Mouse (Mus musculus) fat pad, adult 2 months (tissue): ENCODE results near the gene Lhfpl4.

Source experiments
- DNase-seq: peaks from one replicate; pipeline ENCODE4 v3.0.0-alpha.2; 2011; ENCODE audit warnings: low read depth, low spot score; ENCODE audit errors: extremely low read depth

Lhfpl4 gene

GRCm38 (mm10) chr6:113169852-113170251 is 25.3 kb downstream of the Lhfpl4 start:
- DNase-seq = no peak

DNA sequence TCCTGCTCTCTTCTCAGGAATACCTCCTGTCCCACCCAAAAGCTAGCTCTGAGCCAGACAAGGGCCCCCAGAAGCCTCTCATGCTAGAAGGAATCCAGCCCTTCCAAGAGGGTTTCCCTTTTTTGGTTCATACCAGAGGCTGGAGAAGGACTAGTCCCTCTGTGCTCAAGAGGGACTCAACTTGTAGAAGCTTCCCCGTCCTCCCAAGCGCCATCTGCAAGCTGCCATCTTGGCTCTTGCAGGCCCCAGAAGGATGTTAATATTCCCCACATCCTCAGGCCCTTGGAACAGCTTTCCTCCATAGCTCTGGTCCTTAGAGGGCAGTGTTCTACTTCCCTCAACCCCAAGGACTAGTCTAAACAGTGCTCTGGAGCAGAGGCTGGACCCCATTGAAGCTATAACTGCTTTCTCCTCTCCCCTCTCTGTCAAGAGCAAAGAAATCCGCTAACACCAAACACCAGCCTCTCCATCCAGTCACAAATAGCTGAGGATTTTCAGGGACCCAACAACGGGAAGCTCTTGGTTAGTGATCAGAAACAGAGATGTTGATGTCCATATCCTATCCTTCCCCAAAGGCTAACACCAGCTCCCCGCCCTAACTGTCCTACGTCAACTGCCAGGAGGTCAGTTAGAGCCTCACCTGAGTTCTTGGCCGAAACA is 26.7 kb downstream of the Lhfpl4 start:
- no peak for DNase-seq

- DNase-seq = peak; percentile 54
Measured at GRCm38 (mm10) chr6:113166661-113167251, 28.4 kb downstream of the Lhfpl4 start.

DNA sequence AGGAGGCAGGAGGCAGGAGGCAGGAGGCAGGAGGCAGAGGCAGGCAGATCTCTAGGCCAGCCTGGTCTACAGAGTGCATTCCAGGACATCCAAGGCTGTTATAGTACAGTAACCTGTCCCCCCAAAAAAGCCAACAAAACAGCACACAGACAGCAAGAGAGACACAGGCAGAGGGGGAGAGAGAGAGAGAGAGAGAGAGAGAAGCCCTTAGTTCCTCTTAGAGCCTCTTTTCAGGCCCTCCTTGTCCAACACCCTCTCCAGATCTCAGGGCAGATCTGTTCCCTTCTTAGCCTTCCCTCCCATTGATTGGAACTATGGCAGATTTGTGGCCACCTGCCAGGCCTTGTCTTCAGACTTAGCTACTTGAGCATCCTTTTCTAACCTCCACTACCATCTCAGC is 31.7 kb downstream of the Lhfpl4 start:
- DNase-seq = no peak

GRCm38 (mm10) chr6:113161982-113162381 is 33.2 kb downstream of the Lhfpl4 start:
- DNase-seq = no peak

- no peak for DNase-seq
Measured at GRCm38 (mm10) chr6:113160106-113160505, 35.1 kb downstream of the Lhfpl4 start.

DNA sequence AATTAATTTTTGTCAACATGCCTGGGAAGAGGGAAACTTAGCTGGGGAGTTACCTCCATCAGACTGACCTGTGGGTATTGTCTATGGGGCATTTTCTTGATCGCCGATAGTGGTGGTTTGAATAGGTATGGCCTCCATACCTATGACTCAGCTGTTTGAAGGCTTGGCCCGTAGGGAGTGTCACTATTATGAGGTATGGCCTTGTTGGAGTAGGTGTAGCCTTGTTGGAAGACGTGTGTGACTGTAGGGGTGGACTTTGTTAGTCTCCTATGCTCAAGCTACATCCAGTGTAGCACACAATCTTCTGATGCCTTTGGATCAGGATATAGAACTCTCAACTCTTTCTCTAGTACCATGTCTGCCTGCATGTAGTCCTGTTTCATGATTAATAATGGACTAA is 39.1 kb downstream of the Lhfpl4 start:
- DNase-seq = no peak

GRCm38 (mm10) chr6:113154886-113155285 is 40.3 kb downstream of the Lhfpl4 start:
- no peak for DNase-seq

DNA sequence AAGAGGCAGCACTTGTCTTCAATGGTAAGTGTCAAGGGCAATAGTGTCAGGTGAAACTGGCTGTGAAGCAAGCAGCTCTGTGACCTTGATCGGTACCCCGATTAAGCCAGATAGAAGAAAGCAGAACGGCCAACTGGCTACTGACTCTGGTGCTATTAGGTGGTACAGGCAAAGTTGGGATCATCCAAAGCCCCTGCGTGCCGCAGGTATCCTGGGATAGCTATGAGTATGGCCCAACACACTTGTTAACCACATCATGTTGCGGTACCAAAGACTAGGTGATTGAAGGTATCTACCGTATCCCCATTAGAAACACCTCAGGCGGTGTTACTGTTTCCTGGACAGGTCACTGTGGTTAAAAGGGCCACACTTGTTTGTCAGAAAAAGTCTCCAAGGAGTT is 41.1 kb downstream of the Lhfpl4 start:
- DNase-seq = no peak

GRCm38 (mm10) chr6:113145249-113145648 is 49.9 kb downstream of the Lhfpl4 start:
- no peak for DNase-seq

- DNase-seq = no peak
Measured at GRCm38 (mm10) chr6:113144764-113145163, 50.4 kb downstream of the Lhfpl4 start.

GRCm38 (mm10) chr6:113141389-113142094 is 53.6 kb downstream of the Lhfpl4 start:
- no peak for DNase-seq

DNA sequence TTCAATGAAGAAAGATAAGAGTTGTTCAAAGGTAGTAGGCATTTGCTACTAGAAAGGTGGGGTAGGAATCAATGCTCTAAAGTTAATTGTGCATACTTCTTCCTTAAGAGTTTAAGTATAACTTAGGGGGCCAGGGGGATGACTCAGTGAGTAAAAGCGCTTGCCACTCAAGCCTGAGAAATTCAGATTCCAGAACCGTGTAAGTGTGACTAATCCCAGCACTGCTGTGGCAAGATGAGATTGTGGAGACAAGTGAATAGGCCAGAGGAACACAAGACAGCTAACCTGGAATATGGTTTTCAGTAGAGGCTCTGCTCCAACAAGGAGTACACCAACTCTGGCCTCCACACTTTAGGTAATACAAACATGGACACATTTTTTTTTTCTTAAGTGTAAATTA is 61.8 kb downstream of the Lhfpl4 start:
- DNase-seq = no peak

GRCm38 (mm10) chr6:113120806-113121205 is 74.4 kb downstream of the Lhfpl4 start:
- no peak for DNase-seq
